ENCODE assay signal across 9 mouse cellular contexts in the genomic region with DNA sequence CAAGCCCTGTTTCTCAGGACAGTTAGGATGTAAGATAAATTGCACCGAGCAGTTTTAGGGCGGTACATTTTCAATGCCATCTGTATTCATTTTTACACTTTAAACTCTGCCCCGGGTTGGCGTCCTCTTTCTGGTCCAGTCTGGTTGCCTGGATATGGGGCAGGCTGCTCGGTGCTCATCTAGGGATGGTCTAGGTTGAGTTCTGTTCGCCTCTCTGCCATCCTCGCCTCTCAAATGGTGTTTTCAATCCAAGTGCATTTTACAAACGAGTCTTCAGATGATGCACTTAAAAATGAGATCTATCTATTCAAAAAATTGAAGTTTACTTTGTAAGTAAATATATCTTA. TPM values are rescaled to one million over a fixed set of nuclear protein-coding genes. Genes with fewer than 3 reads are reported as not detected.
DNase-seq lines count a peak whose midpoint lies in the region; ATAC-seq and TF ChIP-seq lines count a peak whose summit lies in the region.
"Had no signal": no experiment of that assay in that cellular context is flagged by ENCODE, and none has a peak within 500 bp of the region (broad histone marks: within the 10 kb centered on the region; RNA-seq: fewer than 3 reads in every experiment).

No protein-coding gene starts in this region.

- no peak for TF ChIP-seq CTCF in cortical plate, adult 2 months (IDR thresholded peaks at IDR 0.05; ENCODE audit: extremely low read depth, insufficient read depth, low read length)

- WGBS in kidney, embryonic 16.5 days, result 3% methylated on average over 8 of the region's 8 CpGs
- 4% methylated on average over 8 of the region's 8 CpGs for WGBS in hindbrain, embryonic 15.5 days
- 4% methylated on average over 8 of the region's 8 CpGs for WGBS in midbrain, embryonic 15.5 days

- no peaks in the 10 kb centered on the region for H3K36me3 ChIP-seq in kidney, embryonic 16.5 days (ENCODE audit: insufficient read depth, low read length)
- no peaks in the 10 kb centered on the region for H3K36me3 ChIP-seq in hindbrain, embryonic 15.5 days
- H3K36me3 ChIP-seq in midbrain, embryonic 15.5 days (replicated peaks), result no peaks in the 10 kb centered on the region

- peak overlapping the region; percentile 74 for H3K9ac ChIP-seq in kidney, embryonic 16.5 days (replicated peaks; ENCODE audit: low read length)
- peak overlapping the region; percentile 69 for H3K9ac ChIP-seq in hindbrain, embryonic 15.5 days
- peak overlapping the region; percentile 65 for H3K9ac ChIP-seq in midbrain, embryonic 15.5 days

- H3K4me1 ChIP-seq in kidney, embryonic 16.5 days (ENCODE audit: insufficient read depth, low read length), result no peaks in the 10 kb centered on the region
- no peaks in the 10 kb centered on the region for H3K4me1 ChIP-seq in cortical plate, adult 2 months (ENCODE audit: control insufficient read depth, insufficient read depth, low read length)
- peaks cover 3% of the 10 kb centered on the region; the same call in 1 of the 2 replicates for H3K4me1 ChIP-seq in hindbrain, embryonic 15.5 days (replicated peaks)
- H3K4me1 ChIP-seq in midbrain, embryonic 15.5 days, result no peaks in the 10 kb centered on the region

- no peaks in the 10 kb centered on the region for H3K9me3 ChIP-seq in kidney, embryonic 16.5 days (ENCODE audit: low read length)
- H3K9me3 ChIP-seq in hindbrain, embryonic 15.5 days, result no peaks in the 10 kb centered on the region
- no peaks in the 10 kb centered on the region for H3K9me3 ChIP-seq in midbrain, embryonic 15.5 days

- peak overlapping the region; percentile 75 for H3K4me3 ChIP-seq in kidney, embryonic 16.5 days (ENCODE audit: low read length)
- peak overlapping the region; percentile 56 for H3K4me3 ChIP-seq in cortical plate, adult 2 months (ENCODE audit: insufficient read depth, low read length)
- H3K4me3 ChIP-seq in hindbrain, embryonic 15.5 days, result peak overlapping the region; percentile 51
- H3K4me3 ChIP-seq in midbrain, embryonic 15.5 days, result peak overlapping the region; percentile 72

- peak; percentile 2; the same call in 1 of the 2 replicates for ATAC-seq in kidney, embryonic 16.5 days (ENCODE audit: low FRiP score, low TSS enrichment)
- peak; percentile 25; the same call in 1 of the 2 replicates for ATAC-seq in hindbrain, embryonic 15.5 days (ENCODE audit: low FRiP score, low read depth)
- peak; percentile 46 for ATAC-seq in midbrain, embryonic 15.5 days (replicated peaks)
- ATAC-seq in monocyte, adult 5-6 weeks (replicated peaks; ENCODE audit: insufficient number of reproducible peaks, low FRiP score, low TSS enrichment, poor library complexity, severe bottlenecking), result no peak

- peak overlapping the region; percentile 95 for H3K4me2 ChIP-seq in kidney, embryonic 16.5 days (replicated peaks; ENCODE audit: low read depth, low read length)
- H3K4me2 ChIP-seq in hindbrain, embryonic 15.5 days, result peak overlapping the region; percentile 91
- H3K4me2 ChIP-seq in midbrain, embryonic 15.5 days, result peak overlapping the region; percentile 91

- no peak overlapping the region for H3K27ac ChIP-seq in kidney, embryonic 16.5 days (ENCODE audit: low read length)
- H3K27ac ChIP-seq in cortical plate, adult 2 months (ENCODE audit: insufficient read depth, low read length), result no peak overlapping the region
- no peak overlapping the region for H3K27ac ChIP-seq in hindbrain, embryonic 15.5 days (replicated peaks)
- 0 out of 2 replicates have a peak overlapping the region, but pooled peaks have one; percentile 9 for H3K27ac ChIP-seq in midbrain, embryonic 15.5 days

- TF ChIP-seq POLR2A in cortical plate, adult 2 months (IDR thresholded peaks at IDR 0.05; ENCODE audit: extremely low read depth, insufficient read depth, low read length), result no peak

- no peaks in the 10 kb centered on the region for H3K27me3 ChIP-seq in kidney, embryonic 16.5 days (ENCODE audit: insufficient read depth, low read length)
- no peaks in the 10 kb centered on the region for H3K27me3 ChIP-seq in hindbrain, embryonic 15.5 days
- no peaks in the 10 kb centered on the region for H3K27me3 ChIP-seq in midbrain, embryonic 15.5 days (replicated peaks)

- no peak for DNase-seq in kidney, postnatal 14 days
- no peak for DNase-seq in embryo, embryonic 10.5 days (ENCODE audit: low spot score)
- DNase-seq in left cerebral cortex, adult 18-20 months (ENCODE audit: low spot score in 2 of 2), result no peak

RNA-seq across cellular contexts. Expression of a gene that starts 0.5 kb away (rescaled TPM):
- polyA plus RNA-seq in kidney, embryonic 16.5 days (2015; fragmentation: Nextera tagmentation; extraction: Ambion mirVana), result 2.0 and 2.8 TPM in 2 replicates
- polyA plus RNA-seq in cortical plate, adult 2 months (2012; rRNA removed), result 5.5 and 6.1 TPM in 2 replicates
- polyA plus RNA-seq in hindbrain, embryonic 15.5 days (2015; fragmentation: Nextera tagmentation; extraction: Ambion mirVana), result 2.6 and 3.4 TPM in 2 replicates
- 2.4 and 2.7 TPM in 2 replicates for polyA plus RNA-seq in midbrain, embryonic 15.5 days (2015; fragmentation: Nextera tagmentation; extraction: Ambion mirVana)
- 0.57 TPM in 1 of 3 replicates, not detected in the others for total RNA-seq in monocyte, adult 5-6 weeks (2017)
- total RNA-seq in left cerebral cortex, adult 18-20 months (2021), result 10 to 100 TPM; 10.5 to 10.6 TPM

RNA-seq across cellular contexts. Expression of a gene that starts 25.5 kb away (rescaled TPM):
- 1.1 and 1.2 TPM in 2 replicates for polyA plus RNA-seq in kidney, embryonic 16.5 days (2015; fragmentation: Nextera tagmentation; extraction: Ambion mirVana)
- polyA plus RNA-seq in cortical plate, adult 2 months (2012; rRNA removed), result not detected in 2 replicates
- polyA plus RNA-seq in hindbrain, embryonic 15.5 days (2015; fragmentation: Nextera tagmentation; extraction: Ambion mirVana), result 0.18 TPM in 1 of 2 replicates, not detected in the other
- not detected in 2 replicates for polyA plus RNA-seq in midbrain, embryonic 15.5 days (2015; fragmentation: Nextera tagmentation; extraction: Ambion mirVana)
- not detected in 3 replicates for total RNA-seq in monocyte, adult 5-6 weeks (2017)
- total RNA-seq in left cerebral cortex, adult 18-20 months (2021), result not detected
- polyA plus RNA-seq: gonadal fat pad, adult 2 months had no signal

RNA-seq across cellular contexts. Expression of a gene that starts 40.7 kb away (rescaled TPM):
- polyA plus RNA-seq in kidney, embryonic 16.5 days (2015; fragmentation: Nextera tagmentation; extraction: Ambion mirVana), result not detected in 2 replicates
- polyA plus RNA-seq in cortical plate, adult 2 months (2012; rRNA removed), result not detected in 2 replicates
- polyA plus RNA-seq in hindbrain, embryonic 15.5 days (2015; fragmentation: Nextera tagmentation; extraction: Ambion mirVana), result not detected in 2 replicates
- polyA plus RNA-seq in midbrain, embryonic 15.5 days (2015; fragmentation: Nextera tagmentation; extraction: Ambion mirVana), result not detected in 2 replicates
- total RNA-seq in monocyte, adult 5-6 weeks (2017), result not detected in 3 replicates
- not detected for total RNA-seq in left cerebral cortex, adult 18-20 months (2021)
- polyA plus RNA-seq: gonadal fat pad, adult 2 months had no signal
